Mouse (Mus musculus): Measurements from ENCODE around the gene Slc27a1. TPM values are rescaled to one million over a fixed set of nuclear protein-coding genes. Genes with fewer than 3 reads are reported as not detected.

Slc27a1 gene
- polyA plus RNA-seq, 1 experiment from 2014 or later = 27.7 TPM

DNA sequence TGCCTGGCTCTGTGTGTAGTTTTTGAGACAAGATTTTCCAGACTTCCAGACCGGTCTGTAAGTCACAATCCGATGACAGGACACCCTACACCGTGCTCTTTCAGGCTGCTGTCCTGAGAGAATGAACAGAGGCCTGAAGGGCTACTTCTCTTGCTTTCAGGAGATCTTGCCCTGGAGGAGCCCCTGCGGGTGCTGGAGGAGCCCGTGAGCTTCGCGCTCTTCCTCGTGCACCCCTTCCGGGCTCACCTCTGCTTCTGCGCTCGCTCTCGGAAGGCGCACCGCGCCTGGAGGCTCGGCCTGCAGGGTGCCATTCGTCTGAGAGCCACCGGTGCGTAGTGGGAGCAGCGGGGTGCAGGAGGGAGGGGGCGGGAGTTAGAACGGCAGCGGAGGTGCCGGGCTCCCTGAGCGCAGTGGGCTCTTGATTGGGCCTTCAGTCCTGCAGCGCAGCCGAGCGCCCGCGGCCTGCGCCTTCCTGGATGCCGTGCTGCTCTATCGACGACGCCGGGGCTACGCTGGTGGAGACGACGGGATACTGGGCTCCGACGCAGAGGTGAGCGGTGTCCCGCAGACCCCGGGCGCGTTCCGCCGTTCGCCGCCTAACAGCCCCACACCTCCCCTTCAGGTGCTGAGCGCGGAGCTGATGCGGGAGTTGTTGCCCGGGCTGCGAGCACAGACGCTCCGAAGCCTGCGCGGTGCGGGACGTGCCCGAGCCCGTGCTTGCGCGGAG, 33.4 kb downstream of the Slc27a1 start:
- DNase-seq (ENCODE audit: low spot score) (no peak), ATAC-seq (peak; percentile 4)
- Histone ChIP-seq H3K4me2 (replicated peaks; ENCODE audit: low read depth, low read length) (peak overlapping the region; percentile 50), H3K9ac (replicated peaks; ENCODE audit: low read depth) (no peak overlapping the region), H3K4me3 (ENCODE audit: low read depth, low read length) (peak overlapping the region; percentile 17; the same call in 1 of the 2 replicates), H3K27me3 (replicated peaks; ENCODE audit: insufficient read depth, low read length) (peaks cover 14% of the 10 kb centered on the region; the same call in 1 of the 2 replicates), H3K9me3 (ENCODE audit: low read length) (no peaks in the 10 kb centered on the region), H3K36me3 (ENCODE audit: insufficient read depth, low read length) (no peaks in the 10 kb centered on the region), H3K27ac (ENCODE audit: low read length) (no peak overlapping the region), H3K4me1 (ENCODE audit: insufficient read depth, low read depth, low read length) (peaks cover 5% of the 10 kb centered on the region; the same call in 1 of the 2 replicates)
- TF ChIP-seq CTCF (IDR thresholded peaks at IDR 0.05) (no peak), EP300 (IDR thresholded peaks at IDR 0.05) (no peak)
- WGBS = 3% methylated on average over 55 of the region's 65 CpGs

DNA sequence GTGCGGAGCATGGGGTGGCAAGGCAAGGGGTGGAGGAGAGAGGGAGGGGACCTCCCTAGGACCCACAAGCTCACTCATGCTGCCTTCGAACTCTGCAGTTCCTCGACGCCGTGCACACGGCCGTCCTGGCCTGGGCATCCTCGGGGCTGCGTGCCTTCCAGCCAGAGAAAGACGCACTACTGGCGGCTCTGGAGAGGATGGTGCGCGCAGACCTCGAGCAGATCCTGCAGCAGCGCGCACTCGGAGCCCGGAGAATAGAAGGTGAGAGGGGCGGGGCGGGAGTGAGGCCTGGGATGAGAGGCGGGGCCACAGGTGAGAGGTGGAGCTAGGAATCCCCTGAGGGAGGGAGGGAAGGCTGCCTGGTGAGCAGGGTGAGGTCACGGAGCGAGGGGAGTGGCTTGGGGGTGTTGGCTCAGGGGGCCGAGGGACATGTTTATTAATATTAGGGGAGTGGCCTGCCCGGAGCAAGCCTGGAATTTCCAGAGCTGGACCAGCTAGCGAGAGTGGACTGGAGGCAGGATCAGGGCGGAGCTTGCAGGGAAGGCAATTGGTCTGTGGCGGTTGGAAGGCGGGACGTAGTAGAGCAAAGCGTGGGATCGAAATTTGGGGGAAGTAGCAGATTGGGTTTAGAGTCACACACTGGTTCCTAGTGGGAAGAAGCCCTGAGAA, 34.1 kb downstream of the Slc27a1 start:
- H3K4me3 ChIP-seq (ENCODE audit: low read depth, low read length) = peak overlapping the region; percentile 17
- DNase-seq (ENCODE audit: low spot score) (peak; percentile 96), ATAC-seq (peak; percentile 96)
- H3K36me3 ChIP-seq (ENCODE audit: insufficient read depth, low read length) = no peaks in the 10 kb centered on the region
- H3K27me3 ChIP-seq (replicated peaks; ENCODE audit: insufficient read depth, low read length) = peaks cover 14% of the 10 kb centered on the region; the same call in 1 of the 2 replicates
- 2% methylated on average over 30 of the region's 32 CpGs for WGBS
- TF ChIP-seq EP300 (IDR thresholded peaks at IDR 0.05) (no peak), CTCF (IDR thresholded peaks at IDR 0.05) (no peak)
- H3K4me1 ChIP-seq (ENCODE audit: insufficient read depth, low read depth, low read length) = peaks cover 5% of the 10 kb centered on the region; the same call in 1 of the 2 replicates
- H3K9ac ChIP-seq (replicated peaks; ENCODE audit: low read depth) = no peak overlapping the region
- H3K9me3 ChIP-seq (ENCODE audit: low read length) = no peaks in the 10 kb centered on the region
- H3K4me2 ChIP-seq (replicated peaks; ENCODE audit: low read depth, low read length) = peak overlapping the region; percentile 50
- no peak overlapping the region for H3K27ac ChIP-seq (ENCODE audit: low read length)

DNA sequence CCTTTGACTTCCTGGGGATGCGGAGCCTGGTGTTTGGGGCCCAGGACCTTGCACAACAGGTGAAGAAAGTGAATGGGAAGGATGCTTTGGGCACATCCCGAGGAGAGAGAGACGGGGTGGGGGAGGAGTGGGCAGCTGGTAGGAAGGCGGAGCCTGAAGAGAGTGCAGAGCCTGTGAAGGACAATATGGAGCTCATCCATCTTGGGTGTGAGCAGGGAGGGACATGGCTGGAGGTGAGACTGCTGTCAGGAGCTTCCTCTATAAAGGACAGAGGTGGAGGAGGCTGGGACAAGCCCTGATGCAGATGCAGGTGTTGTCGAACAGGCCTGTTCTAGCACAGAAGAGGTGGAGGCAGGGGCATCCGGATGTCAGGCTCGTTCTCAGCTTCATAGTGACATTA, 35.3 kb downstream of the Slc27a1 start:
- 63% methylated on average over 7 of the region's 7 CpGs for whole genome bisulfite sequencing
- Histone ChIP-seq H3K9me3 (ENCODE audit: low read length) (no peaks in the 10 kb centered on the region), H3K27me3 (replicated peaks; ENCODE audit: insufficient read depth, low read length) (peaks cover 14% of the 10 kb centered on the region; the same call in 1 of the 2 replicates)

DNA sequence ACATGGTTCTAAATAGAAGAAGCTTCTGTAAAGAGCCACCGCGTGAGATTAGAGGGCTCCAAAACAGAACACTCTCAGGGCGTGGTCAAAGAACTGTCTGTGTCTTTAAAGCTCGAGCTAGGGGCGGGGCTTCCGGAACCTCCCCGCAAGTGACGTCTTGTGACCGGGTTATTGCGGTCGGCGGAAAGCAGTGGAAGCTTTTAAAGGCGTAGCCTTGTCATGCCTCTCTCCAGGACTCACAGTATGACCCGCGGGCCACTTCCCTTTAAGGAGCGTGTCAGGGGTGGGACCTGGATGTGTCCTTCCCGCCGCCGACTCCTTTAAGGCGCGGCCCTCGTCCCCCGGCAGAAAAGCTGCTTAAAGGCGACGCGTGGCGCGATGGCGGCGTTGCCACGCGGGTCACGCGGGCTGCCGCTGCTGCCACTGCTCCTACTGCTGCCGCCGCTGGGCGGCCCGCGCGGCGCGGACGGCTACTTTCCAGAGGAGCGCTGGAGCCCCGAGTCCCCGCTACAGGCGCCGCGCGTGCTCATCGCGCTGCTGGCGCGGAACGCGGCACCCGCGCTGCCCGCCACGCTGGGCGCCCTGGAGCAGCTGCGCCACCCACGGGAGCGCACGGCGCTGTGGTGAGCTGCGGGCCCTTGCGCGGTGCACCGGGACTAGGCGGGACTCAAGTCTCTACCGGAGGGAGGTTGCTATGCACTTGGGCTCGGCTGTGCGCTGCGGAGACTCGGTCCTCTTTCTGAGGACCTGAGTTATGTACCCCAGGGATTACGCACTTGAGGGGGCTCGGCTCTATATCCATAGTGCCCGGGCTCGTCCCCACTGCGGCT, 42.4 kb downstream of the Slc27a1 start, which contains the start of gene Colgalt1:
Gene Colgalt1 (plus strand): TSS at position 177 of the 830 bp plus-strand sequence.
- Histone ChIP-seq H3K4me1 (ENCODE audit: insufficient read depth, low read depth, low read length) (peaks cover 4% of the 10 kb centered on the region; the same call in 1 of the 2 replicates), H3K4me3 (ENCODE audit: low read depth, low read length) (peak within 1 kb of the TSS; percentile 85), H3K27me3 (replicated peaks; ENCODE audit: insufficient read depth, low read length) (no peaks in the 10 kb centered on the region), H3K4me2 (replicated peaks; ENCODE audit: low read depth, low read length) (peak within 1 kb of the TSS; percentile 61), H3K9ac (replicated peaks; ENCODE audit: low read depth) (peak within 1 kb of the TSS; percentile 70), H3K36me3 (ENCODE audit: insufficient read depth, low read length) (peaks cover 4% of the 10 kb centered on the region; the same call in 1 of the 2 replicates), H3K9me3 (ENCODE audit: low read length) (no peaks in the 10 kb centered on the region), H3K27ac (ENCODE audit: low read length) (peak within 1 kb of the TSS; percentile 89)
- ATAC-seq (peak; percentile 99), DNase-seq (ENCODE audit: low spot score) (peak; percentile 100)
- under 1% methylated on average over 82 of the region's 82 CpGs for WGBS
- TF ChIP-seq EP300 (IDR thresholded peaks at IDR 0.05) (peak; percentile 91), CTCF (IDR thresholded peaks at IDR 0.05) (peak; percentile 37)

More for the DNA sequence above, 35.3 kb downstream of the Slc27a1 start:
- no peak overlapping the region for H3K9ac ChIP-seq (replicated peaks; ENCODE audit: low read depth)
- no peak for TF ChIP-seq EP300 (IDR thresholded peaks at IDR 0.05)
- no peak for TF ChIP-seq CTCF (IDR thresholded peaks at IDR 0.05)
- DNase-seq (ENCODE audit: low spot score) (no peak), ATAC-seq (no peak)
- peaks cover 5% of the 10 kb centered on the region; the same call in 1 of the 2 replicates for H3K4me1 ChIP-seq (ENCODE audit: insufficient read depth, low read depth, low read length)
- H3K27ac ChIP-seq (ENCODE audit: low read length) = no peak overlapping the region
- H3K36me3 ChIP-seq (ENCODE audit: insufficient read depth, low read length) = no peaks in the 10 kb centered on the region
- H3K4me2 ChIP-seq (replicated peaks; ENCODE audit: low read depth, low read length) = no peak overlapping the region
- H3K4me3 ChIP-seq (ENCODE audit: low read depth, low read length) = no peak overlapping the region

DNA sequence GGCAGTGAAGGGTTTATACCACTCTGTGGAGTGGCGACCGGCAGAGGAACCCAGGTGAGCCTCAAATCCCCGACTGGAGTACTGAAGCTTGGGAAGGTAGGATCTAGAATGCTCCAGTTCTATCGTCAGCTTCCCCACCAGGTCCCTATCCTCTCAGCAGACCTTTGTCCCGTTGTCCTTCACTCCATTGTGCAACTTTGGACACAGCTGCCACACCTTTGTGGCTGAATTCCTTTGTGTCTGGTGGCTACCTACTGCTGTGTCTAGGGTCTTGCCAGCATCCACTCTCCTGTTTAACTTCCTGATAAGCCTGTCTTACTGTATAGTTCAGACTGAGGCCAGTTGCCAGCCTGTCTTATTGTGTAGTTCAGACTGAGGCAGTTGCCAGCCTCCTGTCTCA, 43.5 kb downstream of the Slc27a1 start:
- no peaks in the 10 kb centered on the region for H3K27me3 ChIP-seq (replicated peaks; ENCODE audit: insufficient read depth, low read length)
- peaks cover 4% of the 10 kb centered on the region; the same call in 1 of the 2 replicates for H3K4me1 ChIP-seq (ENCODE audit: insufficient read depth, low read depth, low read length)
- 26% methylated on average over 5 of the region's 5 CpGs for WGBS
- ATAC-seq (no peak), DNase-seq (ENCODE audit: low spot score) (no peak)
- peak overlapping the region; percentile 85; the same call in 1 of the 2 replicates for H3K4me3 ChIP-seq (ENCODE audit: low read depth, low read length)
- peak overlapping the region; percentile 61 for H3K4me2 ChIP-seq (replicated peaks; ENCODE audit: low read depth, low read length)
- TF ChIP-seq EP300 (IDR thresholded peaks at IDR 0.05) = no peak
- no peak for TF ChIP-seq CTCF (IDR thresholded peaks at IDR 0.05)
- H3K27ac ChIP-seq (ENCODE audit: low read length) = no peak overlapping the region
- H3K9me3 ChIP-seq (ENCODE audit: low read length) = no peaks in the 10 kb centered on the region
- peaks cover 9% of the 10 kb centered on the region; the same call in 1 of the 2 replicates for H3K36me3 ChIP-seq (ENCODE audit: insufficient read depth, low read length)
- no peak overlapping the region for H3K9ac ChIP-seq (replicated peaks; ENCODE audit: low read depth)
